Mouse (Mus musculus) midbrain, postnatal 0 days (tissue): ENCODE measurements around the gene Spock1. TPM values are rescaled to one million over a fixed set of nuclear protein-coding genes. Genes with fewer than 3 reads are reported as not detected.

ENCODE experiments used
- ATAC-seq: fragments of 200-750 bp; cut with Nextera tagmentation; 2 replicates; pipeline ENCODE4 v1.8.0; 2017; ENCODE audit warnings: moderate number of reproducible peaks, mild to moderate bottlenecking, moderate TSS enrichment, moderate library complexity; ENCODE audit not compliant: low FRiP score
- DNase-seq: peaks from one replicate; pipeline ENCODE4 v3.0.0-alpha.2; 2015; ENCODE audit warnings: low spot score
- H3K27ac ChIP-seq: fragments of 300-500 bp; sonication (generic); 2 replicates; pipeline ENCODE4 v1.5.1; 2014; ENCODE audit warnings: low read depth, mild to moderate bottlenecking, low read length, mixed read lengths
- H3K27me3 ChIP-seq: fragments of 300-500 bp; sonication (generic); 2 replicates; pipeline ENCODE4 v1.6.1; 2014; ENCODE audit warnings: low read length, control low read depth, mixed read lengths; ENCODE audit not compliant: insufficient read depth
- H3K36me3 ChIP-seq: fragments of 300-500 bp; sonication (generic); 2 replicates; pipeline ENCODE4 v1.6.1; 2014; ENCODE audit warnings: low read length, control low read depth, mixed read lengths; ENCODE audit not compliant: insufficient read depth
- H3K4me1 ChIP-seq: fragments of 300-500 bp; sonication (generic); 2 replicates; pipeline ENCODE4 v1.6.1; 2014; ENCODE audit warnings: mild to moderate bottlenecking, control low read depth, antibody characterized with exemption, low read length, mixed read lengths; ENCODE audit not compliant: insufficient read depth
- H3K4me2 ChIP-seq: fragments of 300-500 bp; sonication (generic); 2 replicates; pipeline ENCODE4 v1.6.1; 2014; ENCODE audit warnings: low read depth, mild to moderate bottlenecking, low read length, mixed read lengths; ENCODE audit not compliant: poor library complexity, severe bottlenecking
- H3K4me3 ChIP-seq: fragments of 300-500 bp; sonication (generic); 2 replicates; pipeline ENCODE4 v1.5.1; 2014; ENCODE audit warnings: low read depth, mild to moderate bottlenecking, low read length, moderate library complexity
- H3K9ac ChIP-seq: fragments of 300-500 bp; sonication (generic); replicated peaks from 2 replicates; pipeline ENCODE4 v1.6.1; 2014; ENCODE audit warnings: mild to moderate bottlenecking, low read length, moderate library complexity, mixed read lengths; ENCODE audit not compliant: poor library complexity, severe bottlenecking
- H3K9me3 ChIP-seq: fragments of 300-500 bp; sonication (generic); 2 replicates; pipeline ENCODE4 v1.6.1; 2016; ENCODE audit warnings: low read length, control low read depth
- CTCF ChIP-seq: IDR thresholded peaks from 2 replicates; pipeline ENCODE4 v1.5.1; 2016; ENCODE audit warnings: antibody characterized with exemption, mild to moderate bottlenecking
- WGBS: fragments of 180-500 bp; shearing (Covaris S2); extraction: QIAGEN DNeasy Blood & Tissue Kit; methylation state at CpG from one replicate; pipeline ENCODE4 v1.1.7; 2014; 5-methylcytosine and 5-hydroxymethylcytosine counted together
- polyA plus RNA-seq: library from polyadenylated mRNA; unstranded; fragments of >200 nt; fragmentation: Nextera tagmentation; extraction: Ambion mirVana; gene quantifications from 2 replicates; pipeline ENCODE4 v1.2.1, GENCODE M21; 2015
- total RNA-seq: library from RNA; depleted of rRNA; stranded (reverse); fragments of >200 nt; gene quantifications from 2 replicates; pipeline ENCODE4 v1.2.3, GENCODE M21; 2014

Gene Spock1
- total and polyA plus RNA-seq, 2 experiments from 2014 or later = 91.5 to 94.8 TPM

- Histone ChIP-seq H3K4me1 (no peaks in the 10 kb centered on the region), H3K36me3 (no peaks in the 10 kb centered on the region), H3K27me3 (no peaks in the 10 kb centered on the region), H3K27ac (no peak overlapping the region), H3K4me2 (no peak overlapping the region), H3K9ac (no peak overlapping the region), H3K9me3 (no peaks in the 10 kb centered on the region), H3K4me3 (no peak overlapping the region)
- TF ChIP-seq CTCF = no peak
- WGBS = 88% methylated on average over 11 of the region's 11 CpGs
- DNase-seq (peak; percentile 35), ATAC-seq (no peak)
Measured at GRCm38 (mm10) chr13:57878797-57879196, 29.3 kb downstream of the Spock1 start.

GRCm38 (mm10) chr13:57877782-57878181, 30.4 kb downstream of the Spock1 start:
- TF ChIP-seq CTCF = no peak

GRCm38 (mm10) chr13:57876966-57877365, 31.2 kb downstream of the Spock1 start:
- TF ChIP-seq CTCF = no peak
- ATAC-seq = no peak

More at GRCm38 (mm10) chr13:57877782-57878181, 30.4 kb downstream of the Spock1 start:
- Histone ChIP-seq H3K4me2 (no peak overlapping the region), H3K4me3 (no peak overlapping the region), H3K27ac (no peak overlapping the region), H3K9ac (no peak overlapping the region), H3K36me3 (no peaks in the 10 kb centered on the region), H3K4me1 (no peaks in the 10 kb centered on the region), H3K27me3 (no peaks in the 10 kb centered on the region), H3K9me3 (no peaks in the 10 kb centered on the region)
- ATAC-seq = no peak
- peak; percentile 19 for DNase-seq
- WGBS = 72% methylated on average over 10 of the region's 10 CpGs

GRCm38 (mm10) chr13:57870058-57870457, 38.1 kb downstream of the Spock1 start:
- no peak overlapping the region for H3K27ac ChIP-seq
- H3K4me1 ChIP-seq = no peaks in the 10 kb centered on the region
- 70% methylated on average over 4 of the region's 4 CpGs for WGBS
- no peak for TF ChIP-seq CTCF
- no peak overlapping the region for H3K9ac ChIP-seq
- DNase-seq (no peak), ATAC-seq (no peak)
- H3K4me3 ChIP-seq = no peak overlapping the region
- no peaks in the 10 kb centered on the region for H3K9me3 ChIP-seq
- H3K36me3 ChIP-seq = no peaks in the 10 kb centered on the region
- no peak overlapping the region for H3K4me2 ChIP-seq
- H3K27me3 ChIP-seq = no peaks in the 10 kb centered on the region

More at GRCm38 (mm10) chr13:57876966-57877365, 31.2 kb downstream of the Spock1 start:
- Histone ChIP-seq H3K27me3 (no peaks in the 10 kb centered on the region), H3K4me2 (no peak overlapping the region), H3K4me3 (no peak overlapping the region), H3K27ac (no peak overlapping the region), H3K4me1 (no peaks in the 10 kb centered on the region), H3K36me3 (no peaks in the 10 kb centered on the region), H3K9me3 (no peaks in the 10 kb centered on the region), H3K9ac (no peak overlapping the region)
- DNase-seq = no peak
- 69% methylated on average over 5 of the region's 5 CpGs for WGBS

GRCm38 (mm10) chr13:57867586-57867985, 40.5 kb downstream of the Spock1 start:
- Histone ChIP-seq H3K27ac (no peak overlapping the region), H3K9ac (no peak overlapping the region), H3K36me3 (no peaks in the 10 kb centered on the region), H3K27me3 (no peaks in the 10 kb centered on the region), H3K4me2 (no peak overlapping the region), H3K4me1 (no peaks in the 10 kb centered on the region), H3K9me3 (no peaks in the 10 kb centered on the region), H3K4me3 (no peak overlapping the region)
- 60% methylated on average over 7 of the region's 7 CpGs for WGBS
- no peak for TF ChIP-seq CTCF
- ATAC-seq (no peak), DNase-seq (no peak)

- TF ChIP-seq CTCF = no peak
- Histone ChIP-seq H3K4me1 (no peaks in the 10 kb centered on the region), H3K9ac (no peak overlapping the region), H3K27ac (no peak overlapping the region), H3K9me3 (no peaks in the 10 kb centered on the region), H3K36me3 (no peaks in the 10 kb centered on the region), H3K27me3 (no peaks in the 10 kb centered on the region), H3K4me2 (no peak overlapping the region), H3K4me3 (no peak overlapping the region)
- 76% methylated on average over 4 of the region's 4 CpGs for WGBS
- no peak for DNase-seq
- no peak for ATAC-seq
Measured at GRCm38 (mm10) chr13:57865029-57865428, 43.1 kb downstream of the Spock1 start.
